Comparison of ENCODE assay signal across 27 mouse cellular contexts in genomic region chr16:77034751-77035150, GRCm38 (mm10). TPM values are rescaled to one million over a fixed set of nuclear protein-coding genes. Genes with fewer than 3 reads are reported as not detected.
DNase-seq lines count a peak whose midpoint lies in the region; ATAC-seq and TF ChIP-seq lines count a peak whose summit lies in the region.
"Had no signal": no experiment of that assay in that cellular context is flagged by ENCODE, and none has a peak within 500 bp of the region (broad histone marks: within the 10 kb centered on the region; RNA-seq: fewer than 3 reads in every experiment).

No protein-coding gene starts in this region.

- TF ChIP-seq CTCF in lung, postnatal 0 days (IDR thresholded peaks at IDR 0.05), result no peak
- no peak for TF ChIP-seq CTCF in lung, adult 2 months (IDR thresholded peaks at IDR 0.05; ENCODE audit: insufficient read depth, low read length)

- H3K9ac ChIP-seq in lung, postnatal 0 days (replicated peaks; ENCODE audit: low read depth), result no peak overlapping the region
- H3K9ac ChIP-seq: embryonic facial prominence, embryonic 13.5 days; hindbrain, embryonic 12.5 days; liver, embryonic 14.5 days; lung, embryonic 14.5 days; midbrain, embryonic 12.5 days; neural tube, embryonic 13.5 days had no signal

- no peak overlapping the region for H3K4me3 ChIP-seq in lung, postnatal 0 days (ENCODE audit: low read depth, low read length)
- H3K4me3 ChIP-seq in lung, adult 2 months (replicated peaks; ENCODE audit: extremely low read depth, low read depth, low read length), result no peak overlapping the region
- H3K4me3 ChIP-seq: embryonic facial prominence, embryonic 13.5 days; hindbrain, embryonic 12.5 days; megakaryocyte, embryonic 14.5 days; midbrain, embryonic 12.5 days; neural tube, embryonic 13.5 days had no signal

- peaks cover 5% of the 10 kb centered on the region; the same call in 1 of the 2 replicates for H3K36me3 ChIP-seq in lung, postnatal 0 days (ENCODE audit: insufficient read depth, low read length)

- no peak overlapping the region for H3K4me2 ChIP-seq in lung, postnatal 0 days (replicated peaks; ENCODE audit: low read depth, low read length)
- H3K4me2 ChIP-seq: embryonic facial prominence, embryonic 13.5 days; hindbrain, embryonic 12.5 days; lung, embryonic 14.5 days; midbrain, embryonic 12.5 days; neural tube, embryonic 13.5 days had no signal

- H3K9me3 ChIP-seq in lung, postnatal 0 days (ENCODE audit: low read length), result no peaks in the 10 kb centered on the region
- H3K9me3 ChIP-seq: embryonic facial prominence, embryonic 13.5 days; G1E; hindbrain, embryonic 12.5 days; megakaryocyte, embryonic 14.5 days; midbrain, embryonic 12.5 days; neural tube, embryonic 13.5 days had no signal

- peak; percentile 71 for ATAC-seq in frontal cortex, adult (ENCODE audit: low TSS enrichment)
- no peak for ATAC-seq in lung, postnatal 0 days
- ATAC-seq in granulocyte monocyte progenitor cell, adult 5-6 weeks (replicated peaks; ENCODE audit: poor library complexity, severe bottlenecking), result peak; percentile 67
- ATAC-seq: intestine, embryonic 16.5 days had no signal

- no peak for DNase-seq in frontal cortex, postnatal 36 days (ENCODE audit: low spot score in 2 of 2)
- DNase-seq in lung, postnatal 0 days (ENCODE audit: low spot score), result peak; percentile 14
- no peak for DNase-seq in lung, adult 2 months
- no peak for DNase-seq in retina, embryonic 14.5 days (ENCODE audit: low spot score)
- no peak for DNase-seq in retina, postnatal 1 day
- DNase-seq: adrenal gland, adult 8-10 months; cerebellum, adult 11 months; cerebellum, adult 9-10 months; gastrocnemius, postnatal 10 days; heart, postnatal 14 days; kidney, adult 8-10 months; left cerebral cortex, postnatal 4 days; liver; lung, embryonic 14.5 days; right cerebral cortex, postnatal 25 days; thymus, postnatal 14 days had no signal

- no peak overlapping the region for H3K27ac ChIP-seq in lung, postnatal 0 days (ENCODE audit: low read length)
- H3K27ac ChIP-seq: embryonic facial prominence, embryonic 13.5 days; hindbrain, embryonic 12.5 days; kidney, postnatal 0 days; liver, embryonic 14.5 days; midbrain, embryonic 12.5 days; neural tube, embryonic 13.5 days had no signal

- peaks cover 7% of the 10 kb centered on the region; the same call in 1 of the 2 replicates for H3K4me1 ChIP-seq in lung, postnatal 0 days (ENCODE audit: insufficient read depth, low read depth, low read length)
- peaks cover 4% of the 10 kb centered on the region for H3K4me1 ChIP-seq in lung, adult 2 months (ENCODE audit: control insufficient read depth, insufficient read depth, low read length)

- TF ChIP-seq EP300 in lung, postnatal 0 days (IDR thresholded peaks at IDR 0.05), result no peak

- H3K27me3 ChIP-seq in lung, postnatal 0 days (replicated peaks; ENCODE audit: insufficient read depth, low read length), result no peaks in the 10 kb centered on the region
- H3K27me3 ChIP-seq: embryonic facial prominence, embryonic 13.5 days; hindbrain, embryonic 12.5 days; megakaryocyte, embryonic 14.5 days; midbrain, embryonic 12.5 days; neural tube, embryonic 13.5 days had no signal

- 60% methylated on average over 8 of the region's 8 CpGs for WGBS in lung, postnatal 0 days
- WGBS in lung, adult 2 months, result 74% methylated on average over 8 of the region's 8 CpGs

- no peak for TF ChIP-seq POLR2A in lung, adult 2 months (IDR thresholded peaks at IDR 0.05; ENCODE audit: borderline replicate concordance, extremely low read depth, low read depth, low read length)

RNA-seq across cellular contexts. Expression of gene Usp25, which starts 21.2 kb away (rescaled TPM):
- polyA plus RNA-seq in lung, postnatal 0 days (2015; fragmentation: Nextera tagmentation; extraction: Ambion mirVana), result 19.2 and 21.8 TPM in 2 replicates
- 16.9 and 22.2 TPM in 2 replicates for polyA plus RNA-seq in lung, adult 2 months (2012; rRNA removed)
- 51.3 and 67.2 TPM in 2 replicates for total RNA-seq in granulocyte monocyte progenitor cell, adult 5-6 weeks (2014; fragmentation: Nextera tagmentation)
- 82.0 and 86.3 TPM in 2 replicates for total RNA-seq in granulocyte monocyte progenitor cell, adult 5-6 weeks (2017)
